ENCODE assay signal across 8 mouse cellular contexts in genomic region chr11:85492231-85492630, GRCm38 (mm10).
DNase-seq lines count a peak whose midpoint lies in the region; ATAC-seq and TF ChIP-seq lines count a peak whose summit lies in the region.

No protein-coding gene starts in this region.

- no peak overlapping the region for H3K4me3 ChIP-seq in brown adipose tissue, adult 24 weeks (ENCODE audit: insufficient read depth, low read depth, low read length)
- no peak overlapping the region for H3K4me3 ChIP-seq in stomach, embryonic 14.5 days (ENCODE audit: low read depth, low read length)
- H3K4me3 ChIP-seq in hindbrain, postnatal 0 days (ENCODE audit: low read length), result no peak overlapping the region

- no peaks in the 10 kb centered on the region for H3K36me3 ChIP-seq in stomach, embryonic 14.5 days (ENCODE audit: control insufficient read depth, insufficient read depth, low read length)
- H3K36me3 ChIP-seq in hindbrain, postnatal 0 days (ENCODE audit: insufficient read depth, low read length), result no peaks in the 10 kb centered on the region

- ATAC-seq in stomach, embryonic 14.5 days (ENCODE audit: insufficient number of reproducible peaks, insufficient read depth, low FRiP score, low read depth), result 0 out of 2 replicates have a peak, but pooled peaks have one; percentile 42
- ATAC-seq in hindbrain, postnatal 0 days, result no peak

- TF ChIP-seq CTCF in hindbrain, postnatal 0 days (IDR thresholded peaks at IDR 0.05; ENCODE audit: low read depth), result no peak

- H3K27me3 ChIP-seq in stomach, embryonic 14.5 days (ENCODE audit: control insufficient read depth, insufficient read depth, low read length), result no peaks in the 10 kb centered on the region
- no peaks in the 10 kb centered on the region for H3K27me3 ChIP-seq in hindbrain, postnatal 0 days (ENCODE audit: insufficient read depth, low read length)

- peak; percentile 71 for DNase-seq in Muller cell, postnatal 12 days (ENCODE audit: inconsistent ontology term)
- DNase-seq in heart, adult 8-10 months (ENCODE audit: low spot score), result peak; percentile 95
- DNase-seq in kidney, postnatal 14 days, result peak; percentile 85
- peak; percentile 30 for DNase-seq in liver
- no peak for DNase-seq in hindbrain, postnatal 0 days (ENCODE audit: low spot score)
- DNase-seq in spleen, postnatal 36 days (ENCODE audit: low spot score in 2 of 2), result no peak

- 18% methylated on average over 12 of the region's 12 CpGs for WGBS in stomach, embryonic 14.5 days
- 52% methylated on average over 12 of the region's 12 CpGs for WGBS in hindbrain, postnatal 0 days

- H3K9ac ChIP-seq in stomach, embryonic 14.5 days (replicated peaks; ENCODE audit: low read depth, low read length), result no peak overlapping the region
- no peak overlapping the region for H3K9ac ChIP-seq in hindbrain, postnatal 0 days (replicated peaks; ENCODE audit: low read length)

- H3K27ac ChIP-seq in brown adipose tissue, adult 24 weeks (replicated peaks; ENCODE audit: low read depth, low read length), result peak overlapping the region; percentile 93
- peak overlapping the region; percentile 27; the same call in 1 of the 2 replicates for H3K27ac ChIP-seq in stomach, embryonic 14.5 days (ENCODE audit: low read length)
- H3K27ac ChIP-seq in hindbrain, postnatal 0 days, result no peak overlapping the region

- peaks cover 22% of the 10 kb centered on the region for H3K4me1 ChIP-seq in brown adipose tissue, adult 24 weeks (ENCODE audit: control insufficient read depth, insufficient read depth, insufficient read length, low read length)
- no peaks in the 10 kb centered on the region for H3K4me1 ChIP-seq in stomach, embryonic 14.5 days (ENCODE audit: control insufficient read depth, insufficient read depth, low read length)
- H3K4me1 ChIP-seq in hindbrain, postnatal 0 days (ENCODE audit: insufficient read depth, low read length), result no peaks in the 10 kb centered on the region

- H3K9me3 ChIP-seq in stomach, embryonic 14.5 days (ENCODE audit: control insufficient read depth, low read depth, low read length), result no peaks in the 10 kb centered on the region
- H3K9me3 ChIP-seq in hindbrain, postnatal 0 days (ENCODE audit: low read length), result no peaks in the 10 kb centered on the region

- no peak overlapping the region for H3K4me2 ChIP-seq in stomach, embryonic 14.5 days (replicated peaks; ENCODE audit: low read depth, low read length)
- no peak overlapping the region for H3K4me2 ChIP-seq in hindbrain, postnatal 0 days (ENCODE audit: low read depth, low read length)

Comparison
In these comparisons a context has a peak if more than half of its experiments do, and no peak if none do; other contexts are left out.
1. DNase-seq: peak in Muller cell, postnatal 12 days (single experiment), heart, adult 8-10 months (single experiment), kidney, postnatal 14 days (single experiment) and liver (single experiment); none in hindbrain, postnatal 0 days (single experiment) and spleen, postnatal 36 days (0 of 2).